Mouse (Mus musculus) myocyte (in vitro differentiated cells): ENCODE results near the gene Tmed9. TPM values are rescaled to one million over a fixed set of nuclear protein-coding genes. Genes with fewer than 3 reads are reported as not detected.

ENCODE experiments used
- H3K27me3 ChIP-seq: one replicate; pipeline ENCODE4 v1.6.1; 2011; ENCODE audit not compliant: control insufficient read depth, insufficient read depth, insufficient read length
- H3K36me3 ChIP-seq: one replicate; pipeline ENCODE4 v1.6.1; 2011; ENCODE audit not compliant: control insufficient read depth, insufficient read depth
- H3K4me2 ChIP-seq: one replicate; pipeline ENCODE4 v1.6.1; 2011; ENCODE audit warnings: low read depth, control low read depth
- H3K4me3 ChIP-seq: one replicate; pipeline ENCODE4 v1.5.1; 2011; ENCODE audit warnings: mild to moderate bottlenecking, control low read depth, moderate library complexity
- H3K79me2 ChIP-seq: one replicate; pipeline ENCODE4 v1.6.1; 2011; ENCODE audit not compliant: control insufficient read depth, insufficient read depth
- H3ac ChIP-seq: one replicate; pipeline ENCODE4 v1.6.1; 2011; ENCODE audit not compliant: control insufficient read depth, insufficient read length
- CEBPB ChIP-seq: IDR thresholded peaks from 2 replicates; pipeline ENCODE4 v1.6.1; 2011; ENCODE audit warnings: mild to moderate bottlenecking, moderate library complexity; ENCODE audit not compliant: poor library complexity, insufficient read depth, severe bottlenecking
- E2F4 ChIP-seq: IDR thresholded peaks from one replicate; pipeline ENCODE4 v1.6.1; 2011; ENCODE audit warnings: mild to moderate bottlenecking, control low read depth, moderate library complexity; ENCODE audit not compliant: insufficient read depth
- MAX ChIP-seq: IDR thresholded peaks from one replicate; pipeline ENCODE4 v1.6.1; 2011; ENCODE audit warnings: low read depth, mild to moderate bottlenecking, control low read depth
- MYOD1 ChIP-seq, 3 experiments: IDR thresholded peaks; one replicate each; pipeline ENCODE4 v1.6.1; 2011; ENCODE audit warnings: control low read depth in 2 of 3, low read depth in 2 of 3, mild to moderate bottlenecking in 2 of 3, moderate library complexity in 1 of 3; ENCODE audit not compliant: insufficient read length in 2 of 3, control insufficient read depth in 1 of 3
- MYOG ChIP-seq, 3 experiments: IDR thresholded peaks; one replicate each; pipeline ENCODE4 v1.6.1; 2011; ENCODE audit warnings: control low read depth in 2 of 3, low read depth in 2 of 3, mild to moderate bottlenecking in 2 of 3; ENCODE audit not compliant: insufficient read length in 2 of 3, control insufficient read depth in 1 of 3, insufficient read depth in 1 of 3
- POLR2A ChIP-seq: IDR thresholded peaks from one replicate; pipeline ENCODE4 v1.6.1; 2011; ENCODE audit warnings: low read depth, mild to moderate bottlenecking, control low read depth, moderate library complexity; ENCODE audit not compliant: insufficient read length
- POLR2AphosphoS2 ChIP-seq: IDR thresholded peaks from one replicate; pipeline ENCODE4 v1.6.1; 2011; ENCODE audit warnings: low read depth, control low read depth; ENCODE audit not compliant: insufficient read length
- REST ChIP-seq: IDR thresholded peaks from one replicate; pipeline ENCODE4 v1.6.1; 2011; ENCODE audit warnings: mild to moderate bottlenecking, control low read depth, moderate library complexity; ENCODE audit not compliant: insufficient read depth, insufficient read length
- SRF ChIP-seq: IDR thresholded peaks from one replicate; pipeline ENCODE4 v1.6.1; 2011; ENCODE audit warnings: low read depth; ENCODE audit not compliant: control insufficient read depth, insufficient read length
- TCF12 ChIP-seq: IDR thresholded peaks from one replicate; pipeline ENCODE4 v1.6.1; 2011; ENCODE audit warnings: mild to moderate bottlenecking, control low read depth; ENCODE audit not compliant: poor library complexity, insufficient read depth, severe bottlenecking
- TCF3 ChIP-seq: IDR thresholded peaks from one replicate; pipeline ENCODE4 v1.6.1; 2011; ENCODE audit warnings: low read depth, control low read depth; ENCODE audit not compliant: insufficient read length
- USF1 ChIP-seq: IDR thresholded peaks from one replicate; pipeline ENCODE4 v1.6.1; 2011; ENCODE audit warnings: low read depth, mild to moderate bottlenecking, control low read depth, moderate library complexity
- polyA plus RNA-seq: library from polyadenylated mRNA; unstranded; fragments of >200 nt; fragmentation: generic; extraction: Trizol; gene quantifications from one replicate; pipeline ENCODE4 v1.2.1, GENCODE M21; 2012; ENCODE audit warnings: missing spikeins

Gene Tmed9
- polyA plus RNA-seq, 1 experiment = 200 TPM

- Histone ChIP-seq H3K27me3 (no peaks in the 10 kb centered on the region), H3K79me2 (no peaks in the 10 kb centered on the region), H3K36me3 (no peaks in the 10 kb centered on the region), H3ac (no peak within 1 kb of the TSS), H3K4me2 (no peak within 1 kb of the TSS), H3K4me3 (no peak within 1 kb of the TSS)
- TF ChIP-seq MYOD1 (IDR thresholded peaks at IDR 0.05; ENCODE audit: control insufficient read depth in 1 of 3, insufficient read length in 2 of 3, low read depth in 2 of 3) (no peak), TCF3 (no peak), MAX (no peak), POLR2AphosphoS2 (no peak), USF1 (no peak), MYOG (IDR thresholded peaks at IDR 0.05; ENCODE audit: control insufficient read depth in 1 of 3, insufficient read depth in 1 of 3, insufficient read length in 2 of 3, low read depth in 2 of 3) (no peak), SRF (no peak), POLR2A (no peak), E2F4 (no peak), TCF12 (no peak), REST (no peak), CEBPB (no peak)
Measured at GRCm38 (mm10) chr13:55529198-55529915, 44.2 kb upstream of the Tmed9 start, which contains the start of gene Dok3. Dok3 (minus strand) TSS chr13:55529296.

DNA sequence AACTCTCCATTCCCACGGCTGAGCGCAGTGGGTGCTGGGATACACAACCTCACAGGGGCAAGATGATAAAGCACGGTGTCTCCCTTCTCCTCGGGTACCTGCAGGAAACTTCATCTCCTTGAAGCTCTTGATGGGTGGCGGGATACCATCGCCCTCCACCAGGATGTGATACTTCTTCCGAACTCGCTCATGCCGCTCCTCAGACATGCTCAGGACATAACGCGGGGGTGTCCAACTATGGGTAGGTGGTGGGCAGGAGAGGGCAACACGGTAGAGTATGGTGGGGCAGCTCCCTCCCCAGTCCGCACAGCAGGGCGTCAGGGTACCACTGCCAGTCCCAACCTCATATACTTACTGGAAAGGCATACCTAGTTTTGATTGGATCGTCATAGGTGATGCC is 38.3 kb upstream of the Tmed9 start:
- TF ChIP-seq REST (no peak), MAX (no peak), MYOD1 (IDR thresholded peaks at IDR 0.05; ENCODE audit: control insufficient read depth in 1 of 3, insufficient read length in 2 of 3, low read depth in 2 of 3) (no peak), TCF3 (no peak), POLR2AphosphoS2 (no peak), TCF12 (no peak), POLR2A (no peak), MYOG (IDR thresholded peaks at IDR 0.05; ENCODE audit: control insufficient read depth in 1 of 3, insufficient read depth in 1 of 3, insufficient read length in 2 of 3, low read depth in 2 of 3) (no peak), E2F4 (no peak), USF1 (no peak), CEBPB (no peak), SRF (no peak)
- Histone ChIP-seq H3K4me2 (peak overlapping the region; percentile 93), H3K27me3 (no peaks in the 10 kb centered on the region), H3K4me3 (peak overlapping the region; percentile 63), H3K36me3 (no peaks in the 10 kb centered on the region), H3ac (peak overlapping the region; percentile 79), H3K79me2 (peaks cover 11% of the 10 kb centered on the region)

GRCm38 (mm10) chr13:55535796-55536193 is 37.7 kb upstream of the Tmed9 start:
- TF ChIP-seq SRF (no peak), MYOD1 (IDR thresholded peaks at IDR 0.05; ENCODE audit: control insufficient read depth in 1 of 3, insufficient read length in 2 of 3, low read depth in 2 of 3) (no peak), USF1 (no peak), MYOG (IDR thresholded peaks at IDR 0.05; ENCODE audit: control insufficient read depth in 1 of 3, insufficient read depth in 1 of 3, insufficient read length in 2 of 3, low read depth in 2 of 3) (no peak), POLR2A (no peak), TCF3 (no peak), CEBPB (no peak), TCF12 (no peak), REST (no peak), POLR2AphosphoS2 (no peak), E2F4 (no peak), MAX (no peak)
- peak overlapping the region; percentile 63 for H3K4me3 ChIP-seq
- H3K36me3 ChIP-seq = no peaks in the 10 kb centered on the region
- H3K4me2 ChIP-seq = peak overlapping the region; percentile 93
- H3ac ChIP-seq = peak overlapping the region; percentile 79
- H3K79me2 ChIP-seq = peaks cover 11% of the 10 kb centered on the region
- no peaks in the 10 kb centered on the region for H3K27me3 ChIP-seq

DNA sequence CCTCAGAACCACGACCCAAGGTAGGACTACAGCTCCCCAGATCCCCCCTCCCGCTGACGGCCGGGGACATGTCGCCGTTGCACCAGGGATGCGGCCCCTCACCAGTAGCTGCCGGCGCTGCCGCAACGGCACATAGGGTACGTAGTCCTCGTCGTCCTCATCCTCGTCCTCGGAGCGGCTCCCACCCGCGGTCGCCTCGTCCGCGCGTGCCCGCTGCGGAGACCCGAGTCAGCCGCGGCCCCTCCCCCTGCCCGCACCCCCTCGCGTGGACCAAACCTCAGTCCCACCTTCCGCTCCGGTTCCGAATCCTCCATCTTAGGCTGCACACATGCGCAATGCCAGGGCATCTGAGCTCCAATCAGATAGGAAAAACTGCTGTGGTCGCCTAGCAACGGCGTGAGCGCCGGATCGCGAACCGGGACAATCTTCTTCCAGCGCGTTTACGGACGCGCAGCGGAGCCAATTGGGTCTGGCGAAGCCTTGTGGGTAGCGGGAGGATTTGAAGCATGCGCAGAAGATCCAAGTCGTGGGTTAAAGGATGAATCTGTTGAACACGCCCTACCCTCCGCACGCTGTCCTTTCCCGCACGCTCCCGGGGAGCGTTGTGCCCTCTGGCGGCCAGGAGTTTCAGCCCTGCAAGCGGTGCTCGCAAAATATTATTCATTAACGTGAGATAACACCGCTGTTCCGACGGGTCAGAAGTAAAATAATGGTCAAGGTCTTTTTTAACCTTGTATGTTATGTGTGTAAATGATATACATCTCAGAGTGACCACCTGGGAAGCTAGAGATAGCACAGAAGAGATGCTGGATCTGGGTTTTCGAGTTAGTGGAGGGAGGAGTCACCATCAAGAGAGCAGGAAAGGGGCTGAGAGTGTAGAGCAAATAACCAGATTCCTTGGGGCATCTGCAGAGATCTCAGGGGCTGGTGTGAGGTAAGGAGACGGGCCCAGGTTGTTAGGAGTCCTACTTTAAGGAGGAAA is 37.0 kb upstream of the Tmed9 start, which contains the start of gene Ddx41:
Gene Ddx41, minus strand, starts transcription at position 465 of the 982 bp plus-strand sequence.
- TF ChIP-seq POLR2A (peak; percentile 79), MAX (no peak), SRF (peak; percentile 75), MYOG (IDR thresholded peaks at IDR 0.05; ENCODE audit: control insufficient read depth in 1 of 3, insufficient read depth in 1 of 3, insufficient read length in 2 of 3, low read depth in 2 of 3) (peak in 1 of 3 experiments; percentile 2), TCF12 (no peak), POLR2AphosphoS2 (peak; percentile 77), MYOD1 (IDR thresholded peaks at IDR 0.05; ENCODE audit: control insufficient read depth in 1 of 3, insufficient read length in 2 of 3, low read depth in 2 of 3) (peak in 1 of 3 experiments; percentile 18)
- Histone ChIP-seq H3K79me2 (peaks cover 11% of the 10 kb centered on the region), H3K4me3 (peak within 1 kb of the TSS; percentile 63), H3K27me3 (no peaks in the 10 kb centered on the region), H3ac (peak within 1 kb of the TSS; percentile 79), H3K4me2 (peak within 1 kb of the TSS; percentile 93), H3K36me3 (no peaks in the 10 kb centered on the region)
